Mouse (Mus musculus): ENCODE results near the gene Gse1.

DNA sequence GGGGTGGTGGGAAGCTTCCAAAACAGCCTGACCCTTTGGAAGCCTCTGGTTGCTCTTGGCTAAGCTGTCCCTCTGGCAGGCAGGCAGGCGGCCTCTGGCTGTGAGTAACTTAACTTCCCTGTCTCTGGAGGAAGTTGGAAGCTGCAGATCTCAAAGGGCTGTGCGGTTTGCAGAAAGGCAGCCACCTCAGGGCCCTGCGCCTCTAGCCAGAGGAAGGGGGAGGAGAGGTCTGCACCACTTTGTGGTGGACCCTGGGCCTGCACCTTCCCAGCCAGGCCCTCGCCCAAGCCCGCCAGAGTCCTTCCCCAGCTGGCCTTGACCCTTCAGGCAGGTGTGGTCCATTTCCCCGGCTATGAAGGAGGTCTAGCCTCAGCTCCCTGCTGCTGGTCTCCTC is 311.1 kb downstream of the Gse1 start:
- TF ChIP-seq CTCF (IDR thresholded peaks at IDR 0.05; ENCODE audit: borderline replicate concordance, insufficient read depth, low read depth, low read length): no peak
- no peak for TF ChIP-seq POLR2A (IDR thresholded peaks at IDR 0.05; ENCODE audit: borderline replicate concordance, insufficient read depth, low read length)

All from cerebellum, adult 2 months (tissue).